Mouse (Mus musculus) bone marrow, adult 2 months (tissue): ENCODE results near the gene Agt.

Experiments
- CTCF ChIP-seq: fragments of 200-500 bp; IDR thresholded peaks from 2 replicates; pipeline ENCODE4 v1.5.1; 2011; ENCODE audit warnings: low read length, control low read depth; ENCODE audit not compliant: control insufficient read depth, insufficient read depth
- POLR2A ChIP-seq: fragments of 200-500 bp; IDR thresholded peaks from 2 replicates; pipeline ENCODE4 v1.6.1; 2011; ENCODE audit warnings: low read depth, mild to moderate bottlenecking, control low read depth, low read length, borderline replicate concordance; ENCODE audit not compliant: control insufficient read depth

DNA sequence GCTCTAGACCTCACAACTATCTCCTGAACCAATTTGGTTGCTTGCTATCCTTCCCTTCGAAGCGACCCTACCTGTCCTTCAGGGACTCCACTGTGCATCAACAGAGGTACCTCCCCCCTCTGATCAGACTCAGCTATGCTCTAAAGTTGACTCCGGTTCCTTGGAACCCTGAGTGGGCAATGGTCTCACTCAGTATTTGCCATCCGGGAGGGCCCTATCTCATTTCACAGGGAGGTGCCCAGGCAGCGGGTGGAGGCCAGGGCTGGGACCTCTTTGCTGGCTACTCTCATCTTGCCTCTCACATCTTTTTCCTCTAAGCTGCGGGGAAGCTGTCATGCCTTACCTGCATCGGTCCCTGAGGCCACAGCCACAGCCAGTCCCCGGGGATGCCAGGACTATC lies 6.3 kb upstream of the Agt start, which contains the start of gene Capn9:
- no peak for TF ChIP-seq CTCF
- TF ChIP-seq POLR2A = no peak
